Mouse (Mus musculus): Measurements from ENCODE around the gene Klk1b1.
"Not testable (repeated sequence)": the region's sequence is repeated elsewhere in the genome, so short reads cannot be mapped to it uniquely, and the experiment has no call there.

Klk1b1 gene

DNA sequence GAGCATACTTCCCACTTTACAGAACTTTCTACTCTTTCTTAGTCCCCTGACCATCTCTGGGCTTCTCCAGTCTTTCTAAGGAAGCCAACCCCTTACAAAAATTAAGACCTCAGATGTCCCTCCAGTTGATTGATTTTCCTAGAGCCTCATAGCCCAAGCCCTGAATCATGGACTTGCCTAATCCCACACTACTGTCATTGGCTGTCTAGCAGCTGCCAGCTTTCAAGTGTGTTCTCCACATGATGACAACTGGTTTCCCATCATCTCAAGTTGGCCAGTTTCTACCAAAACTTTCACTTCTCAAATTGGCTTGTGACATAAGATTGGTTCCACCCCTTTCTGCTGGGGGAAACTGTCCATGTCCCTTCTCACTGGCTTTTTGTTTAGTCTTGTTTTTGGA lies 38.3 kb downstream of the Klk1b1 start:
- no peak for DNase-seq (ENCODE audit: low spot score)

DNA sequence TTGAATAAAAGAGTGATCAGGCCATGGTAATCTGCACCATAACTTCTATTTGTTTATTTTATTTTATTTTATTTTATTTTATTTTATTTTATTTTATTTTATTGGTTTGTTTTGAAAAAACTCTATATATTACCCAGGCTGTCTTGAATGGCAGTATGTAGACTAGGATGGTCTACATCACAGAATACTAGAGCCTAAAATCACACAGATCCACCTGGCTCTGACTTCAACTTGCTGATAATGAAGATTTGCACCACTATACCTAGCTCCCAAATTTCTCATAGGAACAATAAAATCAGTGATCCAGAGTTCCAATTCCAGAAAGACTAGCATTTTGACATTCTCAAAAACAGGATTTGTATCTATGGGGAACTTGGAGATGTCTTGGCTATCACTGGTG lies 45.3 kb downstream of the Klk1b1 start, which contains the start of gene Klk1b26:
TSS of gene Klk1b26 (plus strand) at position 301 of the 400 bp plus-strand sequence.
- not testable (repeated sequence) for DNase-seq (ENCODE audit: low spot score)

DNA sequence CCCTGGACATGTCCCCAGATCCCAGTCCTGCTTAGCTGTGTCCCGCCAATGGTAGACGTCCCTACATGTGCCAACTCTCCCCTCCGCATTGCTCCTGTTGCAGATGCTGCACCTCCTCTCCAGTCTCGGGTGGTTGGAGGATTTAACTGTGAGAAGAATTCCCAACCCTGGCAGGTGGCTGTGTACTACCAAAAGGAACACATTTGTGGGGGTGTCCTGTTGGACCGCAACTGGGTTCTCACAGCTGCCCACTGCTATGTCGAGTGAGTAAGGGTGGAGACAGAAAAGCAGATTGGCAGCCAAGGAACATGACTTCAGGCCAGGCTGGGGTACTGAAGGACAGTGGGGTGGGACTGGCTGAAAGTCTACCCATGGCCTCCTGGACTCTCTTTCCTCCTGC lies 48.1 kb downstream of the Klk1b1 start:
- not testable (repeated sequence) for DNase-seq (ENCODE audit: low spot score)

DNA sequence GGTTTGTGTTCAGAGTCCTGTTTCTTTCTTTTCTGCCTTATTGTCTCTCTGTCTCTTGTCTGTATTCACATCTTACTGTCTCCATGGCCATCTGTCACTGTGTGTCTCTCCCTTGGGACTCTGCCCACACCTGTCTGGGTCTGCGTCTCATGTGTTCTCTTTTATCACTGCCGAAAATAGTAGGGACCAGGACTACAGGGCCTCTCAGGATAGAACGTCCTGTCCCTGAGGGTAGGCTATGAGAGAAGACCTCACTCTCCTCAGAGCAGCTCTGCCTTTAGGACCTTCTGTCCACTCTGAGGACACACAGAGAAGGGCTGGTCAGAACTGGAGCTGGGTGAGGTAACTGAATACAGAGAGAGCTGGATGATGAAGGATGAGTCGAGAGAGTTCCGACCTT lies 48.5 kb downstream of the Klk1b1 start:
- DNase-seq (ENCODE audit: low spot score) = no peak

All from layer of hippocampus, adult 9-10 months (tissue).